Mouse (Mus musculus): ENCODE data around the gene Rgs6. TPM values are rescaled to one million over a fixed set of nuclear protein-coding genes. Genes with fewer than 3 reads are reported as not detected.

The Rgs6 gene
- polyA plus RNA-seq, 1 experiment from 2014 or later = 0.70 TPM

GRCm38 (mm10) chr12:83180561-83180960, 592.5 kb downstream of the Rgs6 start:
- Histone ChIP-seq H3K27me3 (ENCODE audit: control insufficient read depth, insufficient read depth, low read length) (no peaks in the 10 kb centered on the region), H3K4me3 (ENCODE audit: low read depth, low read length) (no peak overlapping the region), H3K4me1 (ENCODE audit: control insufficient read depth, insufficient read depth, low read length) (no peaks in the 10 kb centered on the region), H3K4me2 (ENCODE audit: low read depth, low read length) (no peak overlapping the region), H3K9me3 (replicated peaks; ENCODE audit: control insufficient read depth, low read length) (no peaks in the 10 kb centered on the region), H3K9ac (replicated peaks; ENCODE audit: low read length) (no peak overlapping the region), H3K36me3 (replicated peaks; ENCODE audit: control insufficient read depth, insufficient read depth, low read depth, low read length) (no peaks in the 10 kb centered on the region), H3K27ac (replicated peaks; ENCODE audit: low read depth, low read length) (no peak overlapping the region)
- WGBS = 79% methylated on average over 6 of the region's 6 CpGs
- DNase-seq (ENCODE audit: low spot score) = no peak
- no peak for ATAC-seq (replicated peaks; ENCODE audit: insufficient number of reproducible peaks, low FRiP score, low TSS enrichment, low read depth)

DNA sequence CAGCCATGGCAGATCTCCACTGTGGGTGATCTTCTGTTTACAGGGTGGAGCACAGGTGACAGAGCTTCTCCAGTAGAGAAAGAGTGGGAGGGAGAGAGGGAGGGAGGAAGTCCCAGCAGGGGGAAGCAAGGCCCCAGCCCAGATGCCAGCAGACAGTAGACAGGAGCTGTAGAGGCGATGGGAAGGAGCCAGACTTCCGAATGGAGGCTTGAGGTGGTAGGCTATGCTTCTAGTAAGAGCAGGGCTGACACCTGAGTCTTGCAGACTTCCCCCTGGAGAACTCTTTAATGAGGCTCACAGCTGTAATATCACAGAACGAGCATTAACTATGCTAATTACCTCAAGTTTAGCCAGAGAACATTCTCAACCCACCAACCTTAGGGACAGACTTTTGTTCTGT, 613.6 kb downstream of the Rgs6 start:
- no peak overlapping the region for H3K4me2 ChIP-seq (ENCODE audit: low read depth, low read length)
- H3K4me3 ChIP-seq (ENCODE audit: low read depth, low read length) = no peak overlapping the region
- DNase-seq (ENCODE audit: low spot score) = no peak
- 25% methylated on average over 3 of the region's 3 CpGs for WGBS
- H3K27me3 ChIP-seq (ENCODE audit: control insufficient read depth, insufficient read depth, low read length) = no peaks in the 10 kb centered on the region
- no peak overlapping the region for H3K27ac ChIP-seq (replicated peaks; ENCODE audit: low read depth, low read length)
- no peak overlapping the region for H3K9ac ChIP-seq (replicated peaks; ENCODE audit: low read length)
- H3K36me3 ChIP-seq (replicated peaks; ENCODE audit: control insufficient read depth, insufficient read depth, low read depth, low read length) = no peaks in the 10 kb centered on the region
- no peaks in the 10 kb centered on the region for H3K9me3 ChIP-seq (replicated peaks; ENCODE audit: control insufficient read depth, low read length)
- 0 out of 2 replicates have a peak, but pooled peaks have one; percentile 17 for ATAC-seq (replicated peaks; ENCODE audit: insufficient number of reproducible peaks, low FRiP score, low TSS enrichment, low read depth)
- H3K4me1 ChIP-seq (ENCODE audit: control insufficient read depth, insufficient read depth, low read length) = peaks cover 2% of the 10 kb centered on the region; the same call in 1 of the 2 replicates

- H3K4me2 ChIP-seq (ENCODE audit: low read depth, low read length) = no peak overlapping the region
- peaks cover 2% of the 10 kb centered on the region; the same call in 1 of the 2 replicates for H3K4me1 ChIP-seq (ENCODE audit: control insufficient read depth, insufficient read depth, low read length)
- no peaks in the 10 kb centered on the region for H3K9me3 ChIP-seq (replicated peaks; ENCODE audit: control insufficient read depth, low read length)
- no peaks in the 10 kb centered on the region for H3K27me3 ChIP-seq (ENCODE audit: control insufficient read depth, insufficient read depth, low read length)
- DNase-seq (ENCODE audit: low spot score) (no peak), ATAC-seq (replicated peaks; ENCODE audit: insufficient number of reproducible peaks, low FRiP score, low TSS enrichment, low read depth) (no peak)
- 69% methylated on average over 5 of the region's 5 CpGs for WGBS
- H3K9ac ChIP-seq (replicated peaks; ENCODE audit: low read length) = no peak overlapping the region
- no peak overlapping the region for H3K4me3 ChIP-seq (ENCODE audit: low read depth, low read length)
- no peaks in the 10 kb centered on the region for H3K36me3 ChIP-seq (replicated peaks; ENCODE audit: control insufficient read depth, insufficient read depth, low read depth, low read length)
- no peak overlapping the region for H3K27ac ChIP-seq (replicated peaks; ENCODE audit: low read depth, low read length)
Observed at GRCm38 (mm10) chr12:83204361-83204760, 616.3 kb downstream of the Rgs6 start.

DNA sequence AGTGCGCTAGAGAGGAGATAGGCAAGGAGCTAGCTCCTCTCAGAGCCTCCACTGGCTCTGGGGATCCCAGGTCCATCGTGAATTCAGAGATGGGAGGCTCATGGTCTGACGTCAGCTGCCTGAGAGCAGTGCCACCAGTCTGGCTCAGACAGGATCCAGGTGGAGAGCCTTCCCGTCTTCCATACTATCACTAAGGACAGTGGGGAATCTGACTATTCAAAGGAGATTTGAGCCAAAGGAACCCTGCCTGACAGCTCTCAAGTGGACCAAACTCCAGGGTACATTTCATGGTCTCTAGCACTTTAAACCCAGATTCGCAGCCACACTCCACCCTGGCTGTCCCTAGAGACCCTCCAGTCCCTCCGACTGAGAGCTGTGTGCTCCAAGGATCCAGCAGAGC, 618.8 kb downstream of the Rgs6 start:
- WGBS = 68% methylated on average over 6 of the region's 6 CpGs

GRCm38 (mm10) chr12:83207481-83207880, 619.4 kb downstream of the Rgs6 start:
- no peak overlapping the region for H3K27ac ChIP-seq (replicated peaks; ENCODE audit: low read depth, low read length)
- no peaks in the 10 kb centered on the region for H3K4me1 ChIP-seq (ENCODE audit: control insufficient read depth, insufficient read depth, low read length)
- no peak overlapping the region for H3K9ac ChIP-seq (replicated peaks; ENCODE audit: low read length)
- no peaks in the 10 kb centered on the region for H3K27me3 ChIP-seq (ENCODE audit: control insufficient read depth, insufficient read depth, low read length)
- H3K4me3 ChIP-seq (ENCODE audit: low read depth, low read length) = no peak overlapping the region
- ATAC-seq (replicated peaks; ENCODE audit: insufficient number of reproducible peaks, low FRiP score, low TSS enrichment, low read depth) = no peak
- H3K4me2 ChIP-seq (ENCODE audit: low read depth, low read length) = no peak overlapping the region
- 73% methylated on average over 5 of the region's 5 CpGs for WGBS
- no peaks in the 10 kb centered on the region for H3K36me3 ChIP-seq (replicated peaks; ENCODE audit: control insufficient read depth, insufficient read depth, low read depth, low read length)
- no peak for DNase-seq (ENCODE audit: low spot score)
- no peaks in the 10 kb centered on the region for H3K9me3 ChIP-seq (replicated peaks; ENCODE audit: control insufficient read depth, low read length)

More for the DNA sequence above, 618.8 kb downstream of the Rgs6 start:
- Histone ChIP-seq H3K4me1 (ENCODE audit: control insufficient read depth, insufficient read depth, low read length) (no peaks in the 10 kb centered on the region), H3K4me2 (ENCODE audit: low read depth, low read length) (no peak overlapping the region), H3K4me3 (ENCODE audit: low read depth, low read length) (no peak overlapping the region), H3K36me3 (replicated peaks; ENCODE audit: control insufficient read depth, insufficient read depth, low read depth, low read length) (no peaks in the 10 kb centered on the region), H3K27ac (replicated peaks; ENCODE audit: low read depth, low read length) (no peak overlapping the region), H3K27me3 (ENCODE audit: control insufficient read depth, insufficient read depth, low read length) (no peaks in the 10 kb centered on the region), H3K9ac (replicated peaks; ENCODE audit: low read length) (no peak overlapping the region), H3K9me3 (replicated peaks; ENCODE audit: control insufficient read depth, low read length) (no peaks in the 10 kb centered on the region)
- no peak for ATAC-seq (replicated peaks; ENCODE audit: insufficient number of reproducible peaks, low FRiP score, low TSS enrichment, low read depth)
- DNase-seq (ENCODE audit: low spot score) = no peak

GRCm38 (mm10) chr12:83208011-83208410, 619.9 kb downstream of the Rgs6 start:
- H3K27ac ChIP-seq (replicated peaks; ENCODE audit: low read depth, low read length) = no peak overlapping the region
- H3K9ac ChIP-seq (replicated peaks; ENCODE audit: low read length) = no peak overlapping the region
- no peaks in the 10 kb centered on the region for H3K27me3 ChIP-seq (ENCODE audit: control insufficient read depth, insufficient read depth, low read length)
- no peak overlapping the region for H3K4me2 ChIP-seq (ENCODE audit: low read depth, low read length)
- no peak overlapping the region for H3K4me3 ChIP-seq (ENCODE audit: low read depth, low read length)
- ATAC-seq (replicated peaks; ENCODE audit: insufficient number of reproducible peaks, low FRiP score, low TSS enrichment, low read depth) (no peak), DNase-seq (ENCODE audit: low spot score) (no peak)
- no peaks in the 10 kb centered on the region for H3K4me1 ChIP-seq (ENCODE audit: control insufficient read depth, insufficient read depth, low read length)
- no peaks in the 10 kb centered on the region for H3K36me3 ChIP-seq (replicated peaks; ENCODE audit: control insufficient read depth, insufficient read depth, low read depth, low read length)
- 63% methylated on average over 8 of the region's 8 CpGs for WGBS
- H3K9me3 ChIP-seq (replicated peaks; ENCODE audit: control insufficient read depth, low read length) = no peaks in the 10 kb centered on the region

DNA sequence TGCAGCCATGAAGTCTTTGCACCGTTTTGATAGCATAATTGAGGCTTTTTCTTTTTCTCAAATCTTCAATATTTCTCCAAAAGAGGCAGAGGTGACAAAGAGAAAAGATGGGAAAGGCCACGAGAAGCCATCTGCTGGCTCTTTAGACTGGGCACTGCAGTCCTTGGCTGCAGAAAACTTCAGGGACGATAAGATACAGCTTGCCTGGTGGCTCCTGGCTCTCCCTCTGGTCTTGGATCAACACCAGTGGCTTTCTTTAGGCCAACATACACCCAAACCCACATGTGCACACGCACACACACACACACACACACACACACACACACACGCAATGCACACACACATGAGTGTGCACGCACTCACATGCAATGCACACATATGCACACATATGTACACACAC, 620.7 kb downstream of the Rgs6 start:
- no peak for ATAC-seq (replicated peaks; ENCODE audit: insufficient number of reproducible peaks, low FRiP score, low TSS enrichment, low read depth)
- Histone ChIP-seq H3K4me1 (ENCODE audit: control insufficient read depth, insufficient read depth, low read length) (no peaks in the 10 kb centered on the region), H3K36me3 (replicated peaks; ENCODE audit: control insufficient read depth, insufficient read depth, low read depth, low read length) (no peaks in the 10 kb centered on the region), H3K27me3 (ENCODE audit: control insufficient read depth, insufficient read depth, low read length) (no peaks in the 10 kb centered on the region), H3K4me3 (ENCODE audit: low read depth, low read length) (no peak overlapping the region), H3K27ac (replicated peaks; ENCODE audit: low read depth, low read length) (no peak overlapping the region), H3K9me3 (replicated peaks; ENCODE audit: control insufficient read depth, low read length) (no peaks in the 10 kb centered on the region), H3K9ac (replicated peaks; ENCODE audit: low read length) (no peak overlapping the region), H3K4me2 (ENCODE audit: low read depth, low read length) (no peak overlapping the region)
- 67% methylated on average over 6 of the region's 6 CpGs for WGBS
- DNase-seq (ENCODE audit: low spot score) = no peak

- no peaks in the 10 kb centered on the region for H3K27me3 ChIP-seq (ENCODE audit: control insufficient read depth, insufficient read depth, low read length)
- H3K9ac ChIP-seq (replicated peaks; ENCODE audit: low read length) = no peak overlapping the region
- no peak overlapping the region for H3K27ac ChIP-seq (replicated peaks; ENCODE audit: low read depth, low read length)
- no peak overlapping the region for H3K4me2 ChIP-seq (ENCODE audit: low read depth, low read length)
- H3K9me3 ChIP-seq (replicated peaks; ENCODE audit: control insufficient read depth, low read length) = no peaks in the 10 kb centered on the region
- no peak for ATAC-seq (replicated peaks; ENCODE audit: insufficient number of reproducible peaks, low FRiP score, low TSS enrichment, low read depth)
- no peak overlapping the region for H3K4me3 ChIP-seq (ENCODE audit: low read depth, low read length)
- 45% methylated on average over 6 of the region's 6 CpGs for WGBS
- H3K36me3 ChIP-seq (replicated peaks; ENCODE audit: control insufficient read depth, insufficient read depth, low read depth, low read length) = no peaks in the 10 kb centered on the region
- no peak for DNase-seq (ENCODE audit: low spot score)
- H3K4me1 ChIP-seq (ENCODE audit: control insufficient read depth, insufficient read depth, low read length) = no peaks in the 10 kb centered on the region
Observed at GRCm38 (mm10) chr12:83209461-83209860, 621.4 kb downstream of the Rgs6 start.
